Mouse (Mus musculus): ENCODE measurements around the gene Mrpl43.

The Mrpl43 gene

DNA sequence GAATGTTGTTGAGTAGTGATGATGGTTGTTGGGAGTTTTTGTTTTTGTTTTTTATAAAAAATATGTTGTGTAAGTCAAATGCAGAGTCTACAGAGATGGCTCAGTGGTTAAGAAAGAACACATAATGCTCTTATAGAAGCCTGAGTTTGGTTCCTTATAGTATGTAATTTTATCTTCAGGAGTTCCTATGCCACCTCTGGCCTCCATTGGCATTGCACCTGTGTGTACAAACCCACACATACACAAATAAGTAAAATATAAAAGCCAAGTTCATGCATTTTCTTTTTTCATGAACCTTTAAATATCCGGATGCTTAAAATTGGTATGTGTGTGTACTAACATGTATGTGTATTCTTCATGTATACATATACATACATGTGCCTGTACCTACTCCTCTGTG is 40.3 kb downstream of the Mrpl43 start:
- no peak for DNase-seq

DNA sequence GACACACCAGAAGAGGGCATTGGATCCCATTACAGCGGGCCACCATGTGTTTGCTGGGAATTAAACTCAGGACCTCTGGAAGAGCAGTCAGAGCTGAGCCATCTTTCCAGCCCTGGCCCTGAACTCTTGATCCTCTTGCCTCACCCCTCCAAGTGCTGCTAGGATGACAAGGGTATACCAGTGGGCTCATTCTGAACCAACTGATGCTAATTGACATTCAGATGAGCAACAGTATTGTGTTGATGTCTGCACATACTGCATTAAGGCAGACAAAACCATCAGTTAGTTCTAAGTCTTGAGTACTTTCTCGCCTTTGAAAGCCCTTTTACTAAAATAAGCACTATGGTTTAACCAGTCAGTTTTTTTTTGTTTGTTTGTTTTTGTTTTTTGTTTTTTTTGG is 46.6 kb downstream of the Mrpl43 start:
- DNase-seq, result no peak
